Mouse (Mus musculus): ENCODE measurements around the gene Zscan10.

- TF ChIP-seq CTCF (IDR thresholded peaks at IDR 0.05; ENCODE audit: borderline replicate concordance, insufficient read depth, low read depth, low read length) (no peak), POLR2A (IDR thresholded peaks at IDR 0.05; ENCODE audit: borderline replicate concordance, insufficient read depth, low read length) (no peak)
Measured at GRCm38 (mm10) chr17:23644613-23645495, 44.2 kb downstream of the Zscan10 start, which contains the start of gene Mmp25.

All from cerebellum, adult 2 months (tissue).